Mouse (Mus musculus) liver, adult 2 months (tissue): Measurements from ENCODE around the gene Phlda3.

Experiments
- CTCF ChIP-seq: fragments of 200-500 bp; IDR thresholded peaks from 2 replicates; pipeline ENCODE4 v1.5.1; 2011; ENCODE audit warnings: low read depth, low read length, control low read depth
- POLR2A ChIP-seq: fragments of 200-500 bp; IDR thresholded peaks from 2 replicates; pipeline ENCODE4 v1.6.1; 2011; ENCODE audit warnings: low read length, control low read depth; ENCODE audit not compliant: insufficient read depth; ENCODE audit errors: extremely low read depth

DNA sequence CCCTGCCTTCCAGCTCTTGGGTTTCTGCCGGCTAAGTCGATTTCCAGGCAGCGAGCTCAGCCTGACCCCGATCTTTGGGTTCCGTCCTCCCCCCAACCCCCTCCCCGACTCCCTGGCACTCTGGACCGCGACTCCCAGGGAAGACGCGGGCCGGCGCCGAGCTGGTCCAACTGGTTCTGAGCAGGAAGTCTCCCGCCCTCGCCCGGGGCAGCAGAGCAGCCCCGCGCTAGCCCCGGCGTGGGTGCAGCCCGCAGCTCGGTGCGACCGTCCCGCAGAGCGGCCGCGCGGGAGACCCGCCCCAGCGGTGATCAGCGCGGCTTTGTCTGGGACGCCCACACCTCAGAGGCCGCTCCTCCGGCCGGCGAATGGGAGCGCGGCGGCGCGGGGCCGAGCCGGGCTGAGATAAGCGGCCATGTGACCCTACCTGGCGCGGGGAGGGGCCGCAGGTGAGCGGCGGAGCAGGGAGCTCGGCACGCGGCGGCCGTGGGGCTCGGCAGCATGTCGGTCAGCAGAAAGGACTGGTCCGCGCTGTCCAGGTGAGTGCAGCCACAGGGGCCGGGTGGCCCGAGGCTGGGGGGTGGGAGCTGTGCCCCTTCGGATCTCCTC, 52.7 kb downstream of the Phlda3 start, which contains the start of gene Lad1:
- TF ChIP-seq POLR2A (no peak), CTCF (no peak)
